Mouse (Mus musculus) urinary bladder, postnatal 36 days (tissue): ENCODE measurements around the gene Tjap1.
A peak's percentile ranks its signal among the peaks of the same experiment; 100 is the strongest.

ENCODE experiments used
- DNase-seq, 2 experiments: peaks; one replicate each; pipeline ENCODE4 v3.0.0; 2022; ENCODE audit warnings: low spot score in 2 of 2, mixed read lengths in 1 of 2

Tjap1 gene

DNA sequence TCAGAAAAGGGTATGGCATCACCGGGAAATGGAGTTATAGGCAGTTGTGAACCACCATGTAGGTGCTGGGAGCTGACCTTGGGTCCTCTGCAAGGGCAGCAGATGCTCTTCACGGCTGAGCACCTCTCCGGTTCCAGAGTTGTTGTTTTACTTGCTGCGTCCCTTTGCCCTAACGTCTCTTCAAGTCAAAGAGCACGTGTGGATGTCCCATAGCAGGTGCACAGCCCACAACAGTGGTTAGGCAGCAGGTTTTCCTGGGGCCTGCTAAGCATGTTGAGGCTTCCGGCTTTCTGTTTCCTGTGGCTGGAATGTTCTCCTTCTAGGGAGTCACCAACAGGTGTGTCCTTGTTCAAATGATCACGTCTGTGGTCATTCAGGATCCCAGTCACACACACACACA lies 1.1 kb upstream of the Tjap1 start:
- no peak for DNase-seq

DNA sequence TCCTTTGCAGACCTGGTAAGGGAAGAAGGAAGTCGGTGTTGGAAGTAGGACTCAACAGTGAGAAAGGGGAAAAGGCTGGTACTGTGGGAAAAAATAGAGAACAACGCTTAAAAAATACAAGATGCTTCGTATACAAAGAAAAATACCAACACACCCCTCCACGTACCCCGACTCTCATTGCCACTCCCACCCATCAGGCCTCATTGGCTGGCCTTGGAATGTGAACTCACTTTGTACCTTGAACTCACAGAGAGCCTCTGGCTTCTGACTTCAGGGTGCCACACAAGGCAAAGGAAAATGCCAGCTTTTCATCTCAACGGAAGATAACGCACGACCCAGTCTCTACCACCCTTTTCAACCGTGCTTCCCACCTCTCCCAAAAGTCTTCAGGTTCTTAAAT lies 314 bp upstream of the Tjap1 start:
- no peak for DNase-seq

DNA sequence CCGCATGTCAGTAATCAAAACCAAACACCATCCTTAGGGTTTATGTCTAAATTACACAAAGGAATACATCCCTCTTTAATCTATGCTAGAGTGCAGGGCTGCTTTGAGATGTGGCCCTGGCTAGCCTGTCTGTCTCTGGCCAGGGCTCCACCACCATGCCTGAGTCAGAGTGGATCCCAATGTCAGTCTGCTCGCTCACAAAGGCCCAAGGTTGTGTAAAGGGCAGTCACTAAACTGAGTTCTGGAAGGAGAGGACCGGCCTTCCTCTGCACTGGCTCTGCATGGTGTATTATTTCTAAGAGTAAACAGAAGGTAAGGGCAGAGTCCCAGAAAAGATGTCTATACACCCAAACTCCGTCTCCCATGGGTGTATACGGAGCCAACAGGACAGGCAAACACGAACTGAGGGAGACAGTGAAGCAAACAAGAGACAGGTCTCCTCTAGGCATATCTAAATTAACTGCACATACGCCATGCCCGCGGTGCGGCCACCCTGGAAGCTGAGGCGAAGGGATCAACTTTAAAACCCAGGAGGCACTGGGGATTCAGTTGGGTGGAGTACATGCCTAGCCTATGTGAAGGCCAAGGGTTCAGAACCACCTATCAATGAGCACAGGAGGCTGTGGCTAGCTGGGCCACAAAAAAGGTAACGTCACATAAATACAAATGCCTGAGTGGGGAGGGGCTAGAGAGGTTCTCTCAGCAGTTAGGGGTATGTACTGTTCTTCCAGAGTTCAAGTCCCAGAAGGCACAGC lies 4.6 kb downstream of the Tjap1 start:
- DNase-seq: no peak

DNA sequence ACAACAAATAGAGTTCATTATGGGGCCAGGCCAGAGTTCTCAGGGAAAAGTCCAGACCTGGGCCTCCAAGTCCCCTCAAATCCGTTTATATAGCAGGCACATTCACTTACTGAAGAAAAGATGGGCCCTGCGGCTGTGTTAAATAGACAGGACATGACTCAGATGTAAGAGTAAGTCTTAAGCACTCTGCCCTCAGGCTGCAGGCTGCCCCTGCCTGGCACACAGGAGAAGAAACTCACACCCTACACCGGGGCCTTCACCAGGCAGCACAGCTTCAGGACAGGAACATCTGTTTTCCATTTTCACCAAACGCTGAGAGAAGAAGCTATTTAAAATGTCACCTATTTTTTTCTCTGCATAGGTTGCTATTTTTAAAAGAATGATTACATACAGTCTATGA lies 5.2 kb downstream of the Tjap1 start:
- DNase-seq: no peak

DNA sequence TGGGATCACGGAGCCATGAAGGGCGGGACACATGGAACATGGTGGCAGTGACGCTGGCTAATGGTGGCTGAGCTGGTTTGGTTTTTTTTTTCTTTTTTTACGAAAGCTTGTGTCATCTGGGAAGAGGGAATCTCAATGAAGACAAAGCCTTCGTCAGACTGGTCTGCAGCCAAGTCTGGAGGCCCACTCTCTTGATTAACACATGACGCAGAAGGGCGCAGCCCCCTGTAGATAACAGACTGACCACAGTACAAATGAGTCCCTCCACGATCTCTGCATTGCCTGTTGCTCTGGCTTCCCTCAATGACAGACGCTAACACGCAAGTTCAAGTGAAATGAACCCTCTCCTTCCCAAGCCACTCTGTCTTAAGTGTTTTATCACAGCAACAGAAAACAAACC lies 7.3 kb downstream of the Tjap1 start:
- DNase-seq: no peak

DNA sequence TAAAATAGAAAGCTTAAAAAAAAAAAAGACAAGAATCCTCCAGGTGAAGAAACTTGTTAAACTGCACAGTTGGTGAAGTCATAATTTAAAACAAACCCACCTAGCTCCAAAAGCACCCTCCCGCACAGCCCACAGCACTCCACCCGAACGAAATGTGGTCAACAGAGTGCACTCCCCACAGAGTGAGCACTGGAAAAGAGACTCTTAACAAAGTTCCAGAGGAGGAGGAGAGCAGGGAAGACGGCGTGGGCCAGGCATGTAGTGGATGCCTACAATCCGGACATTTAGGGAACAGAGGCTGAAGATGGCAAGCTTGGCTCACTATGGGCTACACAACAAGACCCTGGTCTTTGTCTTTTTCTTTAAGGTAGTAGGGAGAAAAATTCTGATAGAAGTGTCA lies 7.8 kb downstream of the Tjap1 start:
- no peak for DNase-seq

DNA sequence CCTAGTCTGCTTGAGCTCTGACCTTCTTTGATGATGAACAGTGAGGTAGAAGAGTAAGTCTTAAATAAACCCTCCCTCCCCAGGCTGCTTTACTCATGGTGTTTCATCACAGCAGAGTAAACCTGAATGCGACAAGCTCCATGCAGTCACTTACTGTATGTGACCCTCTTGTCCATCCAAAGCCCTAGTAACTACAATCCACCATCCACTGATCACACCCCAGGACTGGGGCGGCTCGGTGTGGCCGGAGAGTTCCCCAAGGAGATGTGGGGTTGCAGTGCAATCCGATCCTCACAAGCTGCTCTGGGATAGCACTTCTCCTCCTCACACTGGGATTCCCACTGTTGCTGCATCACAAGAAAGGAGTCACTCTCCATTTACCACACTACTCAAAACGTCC lies 8.4 kb downstream of the Tjap1 start:
- DNase-seq: no peak

DNA sequence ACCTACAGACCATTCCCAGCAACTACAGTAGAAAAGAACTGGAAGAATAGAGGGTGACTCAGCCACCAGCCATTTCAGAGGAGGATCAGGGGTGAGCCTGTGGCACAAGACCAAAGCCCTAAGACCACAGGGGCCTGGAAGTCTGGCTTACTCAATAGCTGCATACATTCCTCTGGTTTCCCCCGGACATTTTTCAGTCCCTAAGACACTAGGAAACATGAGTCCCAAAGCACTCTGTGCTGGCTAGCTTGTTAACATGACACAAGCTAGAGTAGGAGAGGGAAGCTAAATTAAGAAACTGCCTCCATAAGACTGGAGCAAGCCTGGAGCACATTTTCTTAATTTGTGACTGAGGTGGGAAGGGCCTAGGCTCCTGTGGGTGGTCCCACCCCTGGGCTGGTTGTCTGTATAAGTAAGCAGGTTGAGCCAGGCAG lies 9.0 kb downstream of the Tjap1 start:
- DNase-seq: no peak

DNA sequence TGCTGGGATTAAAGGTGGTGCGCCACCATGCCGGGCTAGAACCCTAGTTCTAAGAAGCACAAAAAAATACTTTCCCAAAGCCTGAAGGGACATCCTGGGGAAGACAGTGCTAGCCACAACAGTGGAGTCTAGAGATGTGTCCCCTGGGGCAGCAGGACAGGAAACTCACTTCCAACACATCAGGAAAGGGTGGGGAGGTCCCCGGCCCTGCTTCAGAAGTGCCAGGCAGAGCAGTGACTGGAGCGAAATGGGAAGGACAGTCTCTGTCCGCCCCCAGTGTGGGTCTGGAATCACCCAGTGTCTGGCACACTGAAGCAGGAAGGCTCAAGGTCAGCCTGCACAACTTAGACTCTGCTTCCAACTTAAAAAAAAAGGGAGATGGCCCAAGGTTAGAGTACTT lies 10.2 kb downstream of the Tjap1 start:
- DNase-seq: no peak

DNA sequence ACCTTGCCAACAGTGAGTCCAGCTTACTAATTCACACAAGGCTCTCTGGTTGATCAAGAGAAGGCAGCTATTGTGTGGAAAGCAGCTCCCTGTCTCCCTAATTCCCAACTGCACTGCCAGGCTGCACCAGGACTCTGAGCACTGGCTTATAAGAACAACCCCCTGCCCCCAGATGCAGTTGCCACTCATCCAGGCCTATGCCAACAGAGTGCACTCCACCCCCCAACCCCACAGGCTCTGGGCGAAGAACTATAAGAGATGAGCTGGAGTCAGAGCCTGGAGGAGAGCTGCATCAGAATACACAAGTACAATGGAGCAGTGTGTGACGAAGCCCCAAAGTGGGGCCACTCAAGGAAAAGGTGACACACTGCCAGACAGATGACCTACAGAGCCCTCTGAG lies 10.8 kb downstream of the Tjap1 start:
- DNase-seq: no peak

DNA sequence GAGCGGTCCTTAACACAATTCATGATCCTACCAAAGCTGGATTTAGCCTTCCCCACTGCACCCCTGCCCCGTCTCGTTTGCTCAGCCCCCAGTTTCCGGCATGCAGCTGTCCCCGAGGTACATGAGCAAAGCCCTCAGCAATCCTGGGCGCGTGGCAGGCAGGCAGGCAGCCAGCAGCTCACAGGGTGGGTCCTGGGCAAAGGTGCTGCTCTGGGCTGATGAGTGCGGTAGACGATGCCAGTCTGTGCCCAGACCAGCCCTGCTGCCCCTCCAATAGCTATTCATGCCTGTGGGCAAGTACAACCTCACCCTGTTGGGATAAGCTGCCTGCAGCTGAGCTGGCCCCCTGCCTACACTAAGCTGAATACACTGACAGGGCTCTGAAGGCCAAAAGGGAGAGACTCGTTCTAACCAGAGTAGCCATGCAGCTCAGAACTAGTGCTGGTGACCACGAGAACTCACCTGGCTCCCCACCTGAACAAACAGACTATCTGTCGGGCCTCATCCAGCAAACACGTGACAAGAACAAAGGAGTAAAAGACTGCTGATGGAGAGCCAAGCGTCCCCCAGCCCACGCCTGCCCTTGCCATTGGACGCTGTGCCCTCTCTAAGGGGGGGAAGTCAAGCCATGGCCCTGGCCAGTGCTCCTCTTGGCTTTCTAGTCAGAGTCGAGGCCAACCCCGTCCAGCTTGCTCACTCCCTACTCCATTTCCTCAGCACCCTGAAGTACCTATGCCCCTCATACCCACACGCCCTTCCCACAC lies 12.9 kb downstream of the Tjap1 start:
- peak; percentile 58 to 60 for DNase-seq

DNA sequence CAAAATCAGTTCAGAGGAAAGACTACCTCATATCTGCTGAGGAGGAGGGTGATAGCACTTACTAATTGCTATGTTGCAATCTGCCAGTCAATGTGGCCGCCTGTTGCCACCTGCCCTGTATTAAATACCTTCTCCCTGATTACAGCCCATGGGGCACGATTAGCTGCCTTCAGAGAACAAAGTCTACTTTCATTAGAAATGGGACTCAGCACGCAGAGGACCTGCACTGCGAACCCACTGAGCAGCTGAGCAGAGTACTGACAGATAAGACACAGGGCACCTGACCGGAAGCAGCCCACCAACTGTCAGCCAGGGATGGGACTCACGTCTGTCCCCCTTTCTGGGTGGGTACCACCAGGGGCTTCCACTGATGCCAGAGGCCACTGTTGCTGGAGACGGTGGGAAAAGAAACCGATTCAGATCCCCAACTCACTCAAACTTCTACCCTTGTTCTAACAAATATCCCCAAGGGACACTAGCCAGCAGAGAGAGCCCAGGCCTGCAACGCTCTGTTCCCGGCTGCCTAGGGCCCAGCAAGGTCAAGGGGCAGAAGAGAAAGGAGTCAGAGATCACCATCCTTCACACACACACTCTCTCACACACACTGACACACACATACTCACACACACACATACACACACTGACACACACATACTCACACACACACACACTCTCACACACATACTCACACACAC lies 14.7 kb downstream of the Tjap1 start:
- DNase-seq: no peak

DNA sequence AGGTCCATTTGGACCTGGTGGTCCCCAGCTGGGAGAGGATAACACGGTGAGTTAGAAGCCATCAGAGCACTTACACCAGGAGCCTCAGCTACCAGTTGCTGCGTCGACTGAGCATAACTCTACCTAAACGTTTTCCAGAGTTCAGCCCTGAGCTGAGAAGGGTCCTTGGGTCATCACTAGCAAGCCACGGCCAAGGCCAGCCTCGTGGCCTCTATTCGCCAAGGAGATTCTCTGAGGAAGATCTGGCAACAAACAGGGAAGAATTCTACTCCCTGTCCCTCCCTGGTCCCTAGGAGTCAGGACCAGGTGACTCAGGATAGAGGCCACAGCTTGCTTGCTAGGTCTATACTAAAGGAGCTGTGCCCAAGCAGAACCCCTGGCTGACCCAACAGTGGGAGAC lies 15.3 kb downstream of the Tjap1 start:
- no peak for DNase-seq

DNA sequence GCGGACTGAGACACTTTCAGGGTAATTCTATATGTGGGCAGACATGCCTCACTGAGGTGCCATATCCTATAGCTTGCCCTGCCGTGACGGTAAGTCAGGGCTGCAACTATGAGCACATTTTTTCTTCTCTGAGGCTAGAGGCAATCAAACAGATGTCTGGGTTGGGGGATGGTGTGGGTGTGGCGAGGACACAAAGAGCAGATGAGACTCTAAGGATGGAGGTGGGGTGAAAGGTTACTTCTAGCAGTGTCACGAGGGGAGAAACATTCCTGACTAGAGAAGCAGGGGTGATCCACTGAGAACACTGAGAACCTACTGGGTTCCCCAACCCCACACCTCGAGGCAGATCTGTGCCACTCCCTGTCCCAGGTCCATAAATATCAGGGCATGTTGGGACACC lies 15.8 kb downstream of the Tjap1 start:
- no peak for DNase-seq

DNA sequence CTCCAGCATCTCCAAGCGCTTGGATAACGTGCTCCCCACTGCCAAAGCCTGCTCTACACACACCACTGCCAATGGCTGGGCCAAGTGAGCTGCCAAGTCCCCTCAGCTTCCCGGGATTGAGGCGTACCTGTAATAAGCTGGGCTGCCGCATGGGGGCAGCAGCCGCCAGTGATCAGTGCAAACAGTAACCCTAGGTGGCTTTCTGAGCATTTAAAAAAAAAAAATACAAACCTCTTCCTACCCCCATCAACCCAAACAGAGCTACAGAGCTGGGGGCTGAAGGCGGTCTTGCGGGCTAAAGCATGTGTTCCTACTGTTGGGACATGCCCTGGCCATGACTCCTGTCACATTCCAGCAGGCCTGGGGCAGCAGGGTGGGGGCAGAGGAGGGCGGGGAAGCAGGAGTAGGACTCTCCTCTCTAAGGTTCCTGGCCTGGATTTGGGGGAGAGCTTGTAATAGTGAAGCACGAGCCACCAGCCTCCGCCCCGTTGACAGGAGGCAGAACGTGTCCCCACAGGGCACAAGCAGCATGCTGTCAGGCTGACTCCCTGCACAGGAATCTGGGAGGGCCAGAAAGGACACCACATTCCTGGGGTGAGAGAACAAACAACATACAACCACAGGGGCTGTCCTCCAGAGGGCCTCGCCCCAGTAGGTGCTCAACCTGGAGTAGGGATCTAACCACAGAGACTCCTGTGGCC lies 16.8 kb downstream of the Tjap1 start:
- peak; percentile 73 to 80 for DNase-seq

DNA sequence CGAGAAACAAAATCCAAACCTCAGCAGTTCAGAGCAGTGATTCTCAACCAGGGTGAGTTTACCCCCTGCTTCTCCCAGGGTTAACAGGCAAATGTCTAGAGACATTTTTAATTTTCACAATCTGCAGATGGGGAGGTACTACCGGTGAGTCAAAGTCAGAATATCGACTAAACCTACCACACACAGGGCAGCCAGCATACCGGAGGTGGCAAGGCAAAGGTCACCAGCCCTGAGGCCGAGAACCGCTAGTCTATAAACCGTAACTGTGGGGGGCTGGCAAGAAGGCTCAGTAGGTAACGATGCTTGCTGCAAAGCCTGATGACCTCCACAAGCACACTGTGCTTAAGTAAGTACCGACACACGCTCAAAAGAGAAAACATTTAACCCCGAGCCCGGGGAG lies 17.3 kb downstream of the Tjap1 start:
- DNase-seq: no peak

DNA sequence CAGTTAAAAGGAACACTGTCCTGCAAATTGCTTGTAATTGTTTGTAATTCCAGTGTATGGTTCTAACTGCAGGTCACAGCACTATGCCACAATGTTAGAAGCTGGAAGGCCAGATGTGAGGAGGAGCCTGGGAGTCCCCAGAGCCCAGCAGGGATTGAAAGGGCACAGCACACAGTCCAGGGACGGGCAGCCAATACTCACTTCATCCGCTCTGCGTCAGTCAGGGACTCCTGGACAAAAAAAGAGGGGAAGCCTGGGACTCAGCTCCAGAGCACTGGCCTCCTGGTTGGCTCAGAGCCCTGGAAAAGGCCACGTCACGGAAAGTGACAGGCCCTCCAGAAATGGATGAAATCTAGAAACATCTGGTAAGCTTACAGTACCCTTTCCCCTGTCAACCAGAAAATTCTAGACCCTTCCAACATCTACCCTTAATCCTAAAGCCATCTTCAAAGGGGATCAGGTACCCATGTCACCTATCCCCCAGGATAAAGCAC lies 20.6 kb downstream of the Tjap1 start:
- no peak for DNase-seq

DNA sequence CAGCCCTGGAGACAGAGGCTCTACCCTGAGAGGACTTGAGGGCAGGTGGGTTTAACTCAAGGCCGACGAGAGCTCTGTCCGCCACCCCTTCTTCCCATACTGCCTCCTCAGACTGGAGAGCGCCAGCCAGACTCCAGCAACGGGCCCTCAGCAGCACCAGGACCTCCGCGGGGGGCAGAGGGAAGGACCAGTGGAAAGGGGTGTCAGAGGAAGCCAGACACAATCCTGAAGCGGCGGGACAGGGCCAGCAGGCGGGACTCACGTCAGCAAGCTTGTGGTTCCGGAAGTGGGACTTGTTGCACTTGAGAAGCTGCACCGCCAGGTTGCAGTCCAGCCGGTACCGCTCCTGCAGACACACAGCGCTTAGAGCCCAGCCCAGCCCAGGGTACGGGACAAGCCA lies 23.2 kb downstream of the Tjap1 start:
- no peak for DNase-seq

DNA sequence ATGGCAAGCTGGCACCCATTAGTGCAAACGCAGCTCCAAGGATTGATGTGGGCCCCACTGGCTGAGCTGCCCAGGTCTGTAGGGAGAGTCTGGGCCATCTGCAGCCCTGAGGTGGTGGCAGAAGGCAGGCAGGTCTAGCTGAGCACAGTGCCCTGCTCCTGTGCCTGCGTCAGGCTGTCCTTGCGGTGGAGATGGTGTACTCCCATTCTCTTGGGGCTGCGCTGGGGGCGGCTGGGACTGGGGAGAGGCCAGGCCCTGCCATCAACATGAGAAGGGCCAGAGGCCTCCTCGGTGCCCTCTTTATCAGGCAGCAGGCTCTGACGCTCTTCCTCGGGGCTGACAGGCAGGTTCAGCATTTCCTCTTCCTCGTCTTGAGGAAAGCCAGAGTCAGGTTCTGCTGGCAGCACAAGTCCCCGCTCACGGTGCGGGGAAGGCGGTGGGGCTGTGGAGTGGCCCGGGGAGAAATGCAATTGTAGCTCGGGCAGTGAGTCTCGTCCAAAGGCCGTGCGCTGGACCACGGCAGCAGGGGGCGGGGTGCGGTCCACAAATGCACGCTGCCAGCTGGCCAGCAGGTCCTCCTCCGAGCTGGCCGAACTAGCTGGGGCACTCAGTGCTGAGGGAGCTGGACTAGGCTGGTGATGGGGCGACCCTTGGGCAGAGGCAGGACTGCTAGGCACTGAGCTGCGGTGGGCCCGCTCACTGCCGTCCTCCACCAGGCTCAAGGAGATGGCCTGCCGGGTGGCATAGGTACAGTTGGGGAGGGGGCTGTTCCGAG lies 24.4 kb downstream of the Tjap1 start:
- no peak for DNase-seq

DNA sequence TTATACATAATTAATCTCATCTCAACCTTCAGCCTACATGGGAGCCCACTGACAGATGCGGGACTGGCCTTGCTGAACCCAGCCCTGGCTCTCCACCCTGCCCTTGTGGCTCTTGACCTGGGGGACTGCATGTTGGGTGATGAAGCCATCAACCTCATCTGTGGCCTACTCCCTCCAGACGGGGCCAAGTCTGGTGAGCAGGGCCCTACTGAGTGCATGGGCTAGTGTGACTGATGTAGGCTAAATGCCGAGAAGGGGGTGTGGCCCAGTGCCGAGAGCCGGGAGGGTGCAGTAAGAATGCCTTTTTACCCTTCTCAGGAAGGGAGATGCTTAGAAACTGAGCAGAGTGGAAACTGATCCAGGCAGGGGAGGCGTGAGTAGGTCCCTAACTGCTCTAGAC lies 27.7 kb downstream of the Tjap1 start:
- no peak for DNase-seq

DNA sequence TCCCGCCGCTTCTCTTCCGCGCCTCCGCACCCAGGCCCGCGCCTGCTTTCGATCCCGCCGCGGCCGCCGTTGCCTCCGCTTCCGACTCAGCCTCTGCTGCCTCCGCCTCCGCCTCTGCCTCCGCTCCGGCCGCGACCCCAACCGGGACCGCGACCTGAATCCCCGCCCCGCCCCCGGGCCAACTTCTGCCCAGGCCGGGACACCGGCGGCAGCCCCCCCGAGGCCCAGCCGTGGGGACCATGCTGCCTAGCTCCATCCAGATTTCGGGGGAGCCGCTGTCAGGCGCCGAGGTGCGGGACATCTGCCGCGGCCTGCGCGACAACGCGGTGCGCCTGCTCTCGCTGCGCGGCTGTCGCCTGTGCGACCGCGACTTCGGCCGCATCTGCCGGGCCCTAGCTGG lies 28.7 kb downstream of the Tjap1 start:
- DNase-seq: no peak
